In the genomic region with DNA sequence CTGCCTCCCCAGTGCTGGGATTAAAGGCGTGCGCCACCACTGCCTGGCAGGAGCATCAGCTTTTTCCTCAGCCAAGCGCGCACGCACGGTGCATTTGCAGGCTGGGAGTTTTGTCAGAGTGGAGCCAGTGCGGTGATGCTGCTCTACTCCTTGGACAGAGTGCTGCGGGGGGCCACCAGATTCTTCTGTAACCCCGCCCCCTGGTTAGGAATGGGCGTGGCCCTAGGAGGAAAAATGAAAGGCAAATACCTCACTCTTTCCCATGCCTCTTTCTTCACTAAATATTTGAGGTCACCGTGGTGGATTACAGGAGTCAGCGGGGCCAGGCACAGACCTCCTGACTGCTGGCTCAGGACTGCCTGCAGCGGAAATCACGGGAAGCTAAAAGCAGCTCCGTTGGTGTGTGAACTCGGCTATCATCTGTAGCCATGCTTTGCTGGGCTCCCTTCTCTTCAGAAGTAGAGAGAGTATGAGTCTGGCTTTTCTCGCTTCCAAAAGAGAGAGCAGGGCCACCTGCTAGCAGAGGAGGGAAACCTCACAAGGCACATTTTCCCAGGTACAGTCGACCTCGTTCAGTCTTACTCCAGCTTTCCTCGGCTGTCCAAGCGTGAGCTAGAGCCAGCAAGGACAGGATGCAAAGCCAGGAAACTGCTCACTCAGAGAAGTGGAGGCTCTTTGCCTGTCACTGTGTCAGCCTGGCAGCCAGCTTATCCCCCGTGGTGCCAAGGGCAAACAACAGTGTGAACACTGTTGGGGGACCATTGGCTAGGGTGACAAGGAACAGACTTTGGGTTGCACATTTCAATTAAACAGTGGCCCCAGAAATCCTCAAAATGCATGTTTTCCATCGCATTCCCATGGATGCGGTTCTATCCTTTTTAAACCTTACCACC, we compare ENCODE assay signal across 14 mouse cellular contexts. TPM values are rescaled to one million over a fixed set of nuclear protein-coding genes. Genes with fewer than 3 reads are reported as not detected.
DNase-seq lines count a peak whose midpoint lies in the region; ATAC-seq and TF ChIP-seq lines count a peak whose summit lies in the region.
"Had no signal": no experiment of that assay in that cellular context is flagged by ENCODE, and none has a peak within 500 bp of the region (broad histone marks: within the 10 kb centered on the region; RNA-seq: fewer than 3 reads in every experiment).

No protein-coding gene starts in this region.

- H3K4me3 ChIP-seq in heart, embryonic 11.5 days (ENCODE audit: low read depth, low read length) = 0 out of 2 replicates have a peak overlapping the region, but pooled peaks have one; percentile 8
- H3K4me3 ChIP-seq in lung, embryonic 16.5 days (ENCODE audit: low read length) = no peak overlapping the region
- no peak overlapping the region for H3K4me3 ChIP-seq in lung, adult 2 months (replicated peaks; ENCODE audit: extremely low read depth, low read depth, low read length)
- no peak overlapping the region for H3K4me3 ChIP-seq in stomach, postnatal 0 days (ENCODE audit: low read depth, low read length)
- H3K4me3 ChIP-seq: hindbrain, embryonic 10.5 days; neural tube, embryonic 13.5 days had no signal

- H3K4me2 ChIP-seq in heart, embryonic 11.5 days = peak overlapping the region; percentile 44
- peak overlapping the region; percentile 10; the same call in 1 of the 2 replicates for H3K4me2 ChIP-seq in lung, embryonic 16.5 days (ENCODE audit: low read depth, low read length)
- no peak overlapping the region for H3K4me2 ChIP-seq in stomach, postnatal 0 days (replicated peaks; ENCODE audit: low read depth)
- H3K4me2 ChIP-seq: midbrain, embryonic 11.5 days; neural tube, embryonic 13.5 days had no signal

- no peak overlapping the region for H3K9ac ChIP-seq in heart, embryonic 11.5 days (ENCODE audit: low read depth, low read length)
- H3K9ac ChIP-seq in lung, embryonic 16.5 days (ENCODE audit: low read length) = no peak overlapping the region
- H3K9ac ChIP-seq in stomach, postnatal 0 days (ENCODE audit: low read length) = no peak overlapping the region
- H3K9ac ChIP-seq: neural tube, embryonic 13.5 days had no signal

- peaks cover 13% of the 10 kb centered on the region for H3K4me1 ChIP-seq in heart, embryonic 11.5 days (ENCODE audit: control insufficient read depth, insufficient read depth, low read length)
- no peaks in the 10 kb centered on the region for H3K4me1 ChIP-seq in lung, embryonic 16.5 days (replicated peaks; ENCODE audit: control insufficient read depth, insufficient read depth, low read length)
- H3K4me1 ChIP-seq in lung, adult 2 months (ENCODE audit: control insufficient read depth, insufficient read depth, low read length) = no peaks in the 10 kb centered on the region
- no peaks in the 10 kb centered on the region for H3K4me1 ChIP-seq in stomach, postnatal 0 days (replicated peaks; ENCODE audit: control insufficient read depth, insufficient read depth)
- H3K4me1 ChIP-seq: hindbrain, embryonic 10.5 days; neural tube, embryonic 13.5 days had no signal

- 64% methylated on average over 24 of the region's 24 CpGs for WGBS in heart, embryonic 11.5 days (ENCODE audit: insufficient replicate concordance)
- 64% methylated on average over 24 of the region's 24 CpGs for WGBS in lung, embryonic 16.5 days
- 61% methylated on average over 24 of the region's 24 CpGs for WGBS in lung, adult 2 months
- WGBS in stomach, postnatal 0 days = 71% methylated on average over 24 of the region's 24 CpGs

- no peaks in the 10 kb centered on the region for H3K9me3 ChIP-seq in heart, embryonic 11.5 days (replicated peaks; ENCODE audit: control insufficient read depth, low read length)
- H3K9me3 ChIP-seq in lung, embryonic 16.5 days (ENCODE audit: control insufficient read depth, low read length) = no peaks in the 10 kb centered on the region
- no peaks in the 10 kb centered on the region for H3K9me3 ChIP-seq in stomach, postnatal 0 days (ENCODE audit: control insufficient read depth, low read length)
- H3K9me3 ChIP-seq: hindbrain, embryonic 10.5 days; neural tube, embryonic 13.5 days had no signal

- no peak for DNase-seq in heart, adult 9 months (ENCODE audit: low spot score in 2 of 2)
- no peak for DNase-seq in lung, adult 2 months
- DNase-seq in R1 (ENCODE audit: low read depth, low spot score) = peak; percentile 70
- peak; percentile 24 for DNase-seq in stomach, postnatal 0 days (ENCODE audit: low spot score)
- no peak for DNase-seq in ovary, postnatal 14 days (ENCODE audit: low spot score)
- no peak for DNase-seq in thymus, postnatal 10 days (ENCODE audit: low spot score in 2 of 2)
- DNase-seq: kidney, adult 18-20 months; kidney, postnatal 4 days; thymus, postnatal 14 days had no signal

- no peaks in the 10 kb centered on the region for H3K36me3 ChIP-seq in heart, embryonic 11.5 days (ENCODE audit: control insufficient read depth, insufficient read depth, low read length)
- no peaks in the 10 kb centered on the region for H3K36me3 ChIP-seq in lung, embryonic 16.5 days (ENCODE audit: control insufficient read depth, insufficient read depth, low read length)
- no peaks in the 10 kb centered on the region for H3K36me3 ChIP-seq in stomach, postnatal 0 days (ENCODE audit: control insufficient read depth, insufficient read depth, low read length)

- no peak for TF ChIP-seq CTCF in lung, adult 2 months (IDR thresholded peaks at IDR 0.05; ENCODE audit: insufficient read depth, low read length)
- TF ChIP-seq CTCF in stomach, postnatal 0 days (IDR thresholded peaks at IDR 0.05; ENCODE audit: low read depth) = no peak

- no peaks in the 10 kb centered on the region for H3K27me3 ChIP-seq in heart, embryonic 11.5 days (ENCODE audit: control insufficient read depth, insufficient read depth, low read length)
- no peaks in the 10 kb centered on the region for H3K27me3 ChIP-seq in lung, embryonic 16.5 days (ENCODE audit: control insufficient read depth, insufficient read depth, low read depth, low read length)
- no peaks in the 10 kb centered on the region for H3K27me3 ChIP-seq in stomach, postnatal 0 days (ENCODE audit: control insufficient read depth, insufficient read depth, low read length)
- H3K27me3 ChIP-seq: neural tube, embryonic 13.5 days had no signal

- 0 out of 2 replicates have a peak, but pooled peaks have one; percentile 2 for ATAC-seq in heart, embryonic 11.5 days (replicated peaks; ENCODE audit: insufficient number of reproducible peaks, low FRiP score, low TSS enrichment)
- ATAC-seq in lung, embryonic 16.5 days (ENCODE audit: low read depth) = 0 out of 2 replicates have a peak, but pooled peaks have one; percentile 26
- no peak for ATAC-seq in stomach, postnatal 0 days (ENCODE audit: low FRiP score, low TSS enrichment)

- TF ChIP-seq EP300 in stomach, postnatal 0 days (optimal IDR thresholded peaks at IDR 0.05) = no peak

- no peak overlapping the region for H3K27ac ChIP-seq in heart, embryonic 11.5 days (ENCODE audit: low read depth, low read length)
- H3K27ac ChIP-seq in lung, embryonic 16.5 days (ENCODE audit: low read length) = no peak overlapping the region
- H3K27ac ChIP-seq in stomach, postnatal 0 days (replicated peaks) = no peak overlapping the region
- H3K27ac ChIP-seq: hindbrain, embryonic 10.5 days; neural tube, embryonic 13.5 days had no signal

- TF ChIP-seq POLR2A in lung, adult 2 months (IDR thresholded peaks at IDR 0.05; ENCODE audit: borderline replicate concordance, extremely low read depth, low read depth, low read length) = no peak

RNA-seq across cellular contexts. Expression of gene Helb, which starts 51.3 kb away (rescaled TPM):
- 5.8 and 5.9 TPM in 2 replicates for polyA plus RNA-seq in heart, embryonic 11.5 days (2014; fragmentation: Nextera tagmentation; extraction: Ambion mirVana)
- 6.1 TPM in 2 replicates for polyA plus RNA-seq in lung, embryonic 16.5 days (2015; fragmentation: Nextera tagmentation; extraction: Ambion mirVana)
- polyA plus RNA-seq in lung, adult 2 months (2012; rRNA removed) = 4.6 and 5.8 TPM in 2 replicates
- 2.7 and 3.1 TPM in 2 replicates for polyA plus RNA-seq in stomach, postnatal 0 days (2015; fragmentation: Nextera tagmentation; extraction: Ambion mirVana)

Comparison
In these comparisons a context has a peak if more than half of its experiments do, and no peak if none do; other contexts are left out.
1. DNase-seq: peak in R1 (single experiment) and stomach, postnatal 0 days (single experiment); none in heart, adult 9 months (0 of 2), lung, adult 2 months (single experiment), ovary, postnatal 14 days (single experiment) and thymus, postnatal 10 days (0 of 2).